Mouse (Mus musculus) myocyte (in vitro differentiated cells): ENCODE measurements around the gene Sipa1l2.

Source experiments
- POLR2A ChIP-seq: IDR thresholded peaks from one replicate; pipeline ENCODE4 v1.6.1; 2011; ENCODE audit warnings: low read depth, mild to moderate bottlenecking, control low read depth, moderate library complexity; ENCODE audit not compliant: insufficient read length
- TCF12 ChIP-seq: IDR thresholded peaks from one replicate; pipeline ENCODE4 v1.6.1; 2011; ENCODE audit warnings: mild to moderate bottlenecking, control low read depth; ENCODE audit not compliant: poor library complexity, insufficient read depth, severe bottlenecking
- TCF3 ChIP-seq: IDR thresholded peaks from one replicate; pipeline ENCODE4 v1.6.1; 2011; ENCODE audit warnings: low read depth, control low read depth; ENCODE audit not compliant: insufficient read length
- USF1 ChIP-seq: IDR thresholded peaks from one replicate; pipeline ENCODE4 v1.6.1; 2011; ENCODE audit warnings: low read depth, mild to moderate bottlenecking, control low read depth, moderate library complexity

GRCm38 (mm10) chr8:125523213-125523612 is 46.4 kb downstream of the Sipa1l2 start:
- TF ChIP-seq POLR2A (no peak), USF1 (no peak), TCF12 (no peak), TCF3 (no peak)
